Mouse (Mus musculus) lung, embryonic 16.5 days (tissue): ENCODE data around the gene 4933427D14Rik. TPM values are rescaled to one million over a fixed set of nuclear protein-coding genes. Genes with fewer than 3 reads are reported as not detected.

Experiments used
- ATAC-seq: fragments of 200-750 bp; cut with Nextera tagmentation; 2 replicates; pipeline ENCODE4 v1.8.0; 2017; ENCODE audit warnings: low read depth, mild to moderate bottlenecking, moderate library complexity
- H3K27ac ChIP-seq: fragments of 300-500 bp; sonication (generic); 2 replicates; pipeline ENCODE4 v1.5.1; 2014; ENCODE audit warnings: mild to moderate bottlenecking, control low read depth, low read length
- H3K27me3 ChIP-seq: fragments of 300-500 bp; sonication (generic); 2 replicates; pipeline ENCODE4 v1.6.1; 2014; ENCODE audit warnings: low read depth, low read length, mixed read lengths; ENCODE audit not compliant: control insufficient read depth, insufficient read depth
- H3K36me3 ChIP-seq: fragments of 300-500 bp; sonication (generic); 2 replicates; pipeline ENCODE4 v1.6.1; 2014; ENCODE audit warnings: low read length; ENCODE audit not compliant: control insufficient read depth, insufficient read depth
- H3K4me1 ChIP-seq: fragments of 300-500 bp; sonication (generic); replicated peaks from 2 replicates; pipeline ENCODE4 v1.6.1; 2014; ENCODE audit warnings: low read length, mixed read lengths; ENCODE audit not compliant: control insufficient read depth, insufficient read depth
- H3K4me2 ChIP-seq: fragments of 300-500 bp; sonication (generic); 2 replicates; pipeline ENCODE4 v1.6.1; 2014; ENCODE audit warnings: low read depth, low read length, control low read depth
- H3K4me3 ChIP-seq: fragments of 300-500 bp; sonication (generic); 2 replicates; pipeline ENCODE4 v1.5.1; 2014; ENCODE audit warnings: mild to moderate bottlenecking, low read length, control low read depth
- H3K9ac ChIP-seq: fragments of 300-500 bp; sonication (generic); 2 replicates; pipeline ENCODE4 v1.6.1; 2014; ENCODE audit warnings: low read length, control low read depth
- H3K9me3 ChIP-seq: fragments of 300-500 bp; sonication (generic); 2 replicates; pipeline ENCODE4 v1.6.1; 2016; ENCODE audit warnings: low read length; ENCODE audit not compliant: control insufficient read depth
- WGBS: fragments of 180-500 bp; shearing (Covaris S2); extraction: QIAGEN DNeasy Blood & Tissue Kit; methylation state at CpG from one replicate; pipeline ENCODE4 v1.1.7; 2014; 5-methylcytosine and 5-hydroxymethylcytosine counted together
- polyA plus RNA-seq: library from polyadenylated mRNA; unstranded; fragments of >200 nt; fragmentation: Nextera tagmentation; extraction: Ambion mirVana; gene quantifications from 2 replicates; pipeline ENCODE4 v1.2.1, GENCODE M21; 2015

4933427D14Rik gene
- polyA plus RNA-seq, 1 experiment from 2014 or later = 16.1 TPM

GRCm38 (mm10) chr11:72104223-72104622, 103.0 kb downstream of the 4933427D14Rik start:
- Histone ChIP-seq H3K9me3 (no peaks in the 10 kb centered on the region), H3K36me3 (no peaks in the 10 kb centered on the region), H3K27ac (no peak overlapping the region), H3K4me1 (no peaks in the 10 kb centered on the region), H3K27me3 (no peaks in the 10 kb centered on the region), H3K4me3 (no peak overlapping the region), H3K4me2 (no peak overlapping the region), H3K9ac (no peak overlapping the region)
- no peak for ATAC-seq
- WGBS = 65% methylated on average over 8 of the region's 8 CpGs

Other genes starting within 250 kb of the 4933427D14Rik start
- 0.44 and 0.64 TPM in 2 replicates for gene Aipl1, start 169.9 kb downstream of the 4933427D14Rik start, polyA plus RNA-seq
- gene Pimreg, start 165.4 kb downstream of the 4933427D14Rik start, polyA plus RNA-seq = 133 and 138 TPM in 2 replicates
- 2.3 and 2.9 TPM in 2 replicates for gene Pitpnm3, start 71.7 kb downstream of the 4933427D14Rik start, polyA plus RNA-seq
- gene Gm43951, start 619 bp downstream of the 4933427D14Rik start, polyA plus RNA-seq = 0.11 and 0.16 TPM in 2 replicates
- gene Txndc17, start 88 bp upstream of the 4933427D14Rik start, polyA plus RNA-seq = 178 TPM in 2 replicates
- gene Med31, start 8.1 kb upstream of the 4933427D14Rik start, polyA plus RNA-seq = 48.1 and 51.4 TPM in 2 replicates
- gene Slc13a5, start 59.8 kb upstream of the 4933427D14Rik start, polyA plus RNA-seq = 0.35 TPM in 1 of 2 replicates, not detected in the other
- 7.3 and 7.4 TPM in 2 replicates for gene Xaf1, start 94.2 kb upstream of the 4933427D14Rik start, polyA plus RNA-seq
- gene Fbxo39, start 107.0 kb upstream of the 4933427D14Rik start, polyA plus RNA-seq = not detected in 2 replicates
- 17.8 and 22.4 TPM in 2 replicates for gene Tekt1, start 155.0 kb upstream of the 4933427D14Rik start, polyA plus RNA-seq
- 133 and 136 TPM in 2 replicates for gene Smtnl2, start 204.3 kb upstream of the 4933427D14Rik start, polyA plus RNA-seq
- gene Ggt6, start 228.1 kb upstream of the 4933427D14Rik start, polyA plus RNA-seq = 0.19 TPM in 1 of 2 replicates, not detected in the other
- gene Mybbp1a, start 233.9 kb upstream of the 4933427D14Rik start, polyA plus RNA-seq = 106 and 126 TPM in 2 replicates